Mouse (Mus musculus) limb, embryonic 15.5 days (tissue): Measurements from ENCODE around the gene Dhps. TPM values are rescaled to one million over a fixed set of nuclear protein-coding genes. Genes with fewer than 3 reads are reported as not detected.

ENCODE experiments used
- ATAC-seq: fragments of 200-750 bp; cut with Nextera tagmentation; 2 replicates; pipeline ENCODE4 v1.8.0; 2017; ENCODE audit warnings: low read depth, moderate TSS enrichment; ENCODE audit not compliant: insufficient number of reproducible peaks, low FRiP score, low TSS enrichment
- H3K27ac ChIP-seq: fragments of 300-500 bp; sonication (generic); 2 replicates; pipeline ENCODE4 v1.5.1; 2015; ENCODE audit warnings: moderate library complexity, mild to moderate bottlenecking, inconsistent platforms
- H3K27me3 ChIP-seq: fragments of 300-500 bp; sonication (generic); 2 replicates; pipeline ENCODE4 v1.6.1; 2015; ENCODE audit warnings: inconsistent platforms
- H3K36me3 ChIP-seq: fragments of 300-500 bp; sonication (generic); 2 replicates; pipeline ENCODE4 v1.6.1; 2015; ENCODE audit warnings: inconsistent platforms
- H3K4me1 ChIP-seq: fragments of 300-500 bp; sonication (generic); 2 replicates; pipeline ENCODE4 v1.6.1; 2015; ENCODE audit warnings: inconsistent platforms
- H3K4me2 ChIP-seq: fragments of 300-500 bp; sonication (generic); 2 replicates; pipeline ENCODE4 v1.6.1; 2015; ENCODE audit warnings: mild to moderate bottlenecking, inconsistent platforms
- H3K4me3 ChIP-seq: fragments of 300-500 bp; sonication (generic); 2 replicates; pipeline ENCODE4 v1.5.1; 2015; ENCODE audit warnings: mild to moderate bottlenecking, inconsistent platforms
- H3K9ac ChIP-seq: fragments of 300-500 bp; sonication (generic); 2 replicates; pipeline ENCODE4 v1.6.1; 2015; ENCODE audit warnings: inconsistent platforms
- H3K9me3 ChIP-seq: fragments of 300-500 bp; sonication (generic); 2 replicates; pipeline ENCODE4 v1.6.1; 2016; ENCODE audit warnings: inconsistent platforms
- WGBS: fragments of 180-500 bp; shearing (Covaris S2); methylation state at CpG from one replicate; pipeline ENCODE4 v1.1.7; 2015; 5-methylcytosine and 5-hydroxymethylcytosine counted together
- polyA plus RNA-seq: library from polyadenylated mRNA; unstranded; fragments of >200 nt; fragmentation: Nextera tagmentation; extraction: Ambion mirVana; gene quantifications from 2 replicates; pipeline ENCODE4 v1.2.1, GENCODE M21; 2015

Dhps gene
- polyA plus RNA-seq, 1 experiment from 2014 or later: 41.5 TPM

DNA sequence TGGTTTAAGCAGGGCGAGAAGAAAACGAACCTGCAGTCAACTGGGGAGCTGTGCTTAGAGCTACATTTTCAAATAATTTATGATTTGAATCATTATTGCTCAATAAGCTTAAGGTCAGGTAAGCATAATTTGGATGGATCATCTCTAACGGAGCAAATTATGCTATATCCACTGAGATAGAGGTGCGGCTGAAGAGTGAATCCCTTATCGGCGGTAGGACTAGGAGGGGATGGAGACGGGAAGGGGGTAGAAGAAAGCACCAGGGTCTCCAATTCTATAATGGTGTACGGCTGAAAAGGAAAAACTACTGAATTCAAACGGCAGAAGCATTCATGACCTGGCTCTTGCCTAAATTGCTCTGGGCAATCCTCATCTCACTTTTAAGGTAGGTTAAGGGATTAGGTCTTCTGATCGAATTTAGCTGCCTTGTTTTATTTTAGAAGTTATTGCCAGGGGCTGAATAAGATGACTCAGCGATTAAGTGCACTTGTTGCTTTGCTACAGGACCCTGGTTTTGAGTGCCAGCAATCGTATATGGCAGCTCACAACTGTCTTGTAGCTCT lies 36.3 kb upstream of the Dhps start:
- H3K9ac ChIP-seq: peak overlapping the region; percentile 51
- H3K4me2 ChIP-seq: peak overlapping the region; percentile 76
- H3K4me3 ChIP-seq: peak overlapping the region; percentile 77
- peak overlapping the region; percentile 100 for H3K27ac ChIP-seq
- 6% methylated on average over 12 of the region's 12 CpGs for WGBS
- peaks cover 38% of the 10 kb centered on the region for H3K36me3 ChIP-seq
- peaks cover 30% of the 10 kb centered on the region for H3K4me1 ChIP-seq
- no peaks in the 10 kb centered on the region for H3K9me3 ChIP-seq
- no peak for ATAC-seq
- H3K27me3 ChIP-seq: no peaks in the 10 kb centered on the region

DNA sequence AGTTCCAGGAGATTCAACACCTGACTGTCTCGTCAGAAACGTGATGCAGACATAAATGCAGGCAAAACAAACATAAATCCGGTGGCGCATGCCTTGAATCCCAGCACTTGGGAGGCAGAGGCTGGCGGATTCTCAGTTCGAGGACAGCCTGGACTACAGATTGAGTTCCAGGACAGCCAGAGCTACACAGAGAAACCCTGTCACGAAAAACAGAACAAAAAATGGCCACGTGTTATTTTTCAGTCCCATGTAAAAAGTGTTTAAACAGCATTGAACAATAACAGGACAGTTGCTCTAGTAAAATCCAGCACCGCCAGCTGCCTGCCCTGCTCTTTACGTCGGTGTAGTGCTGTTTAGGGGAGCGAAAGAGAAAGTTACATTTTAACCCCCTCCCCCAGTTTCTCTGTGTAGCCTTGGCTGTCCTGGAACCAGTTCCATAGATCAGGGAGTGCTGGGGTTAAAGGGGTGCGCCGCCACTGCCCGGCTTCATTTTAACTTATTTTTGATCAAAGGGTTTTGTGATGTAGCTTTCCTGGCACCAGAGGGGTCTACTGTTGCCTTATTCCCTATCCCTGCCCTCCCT lies 35.7 kb upstream of the Dhps start:
- Histone ChIP-seq H3K4me3 (peak overlapping the region; percentile 77), H3K36me3 (peaks cover 39% of the 10 kb centered on the region), H3K9ac (peak overlapping the region; percentile 51), H3K27ac (peak overlapping the region; percentile 100), H3K4me2 (peak overlapping the region; percentile 76), H3K4me1 (peaks cover 30% of the 10 kb centered on the region), H3K27me3 (no peaks in the 10 kb centered on the region), H3K9me3 (no peaks in the 10 kb centered on the region)
- no peak for ATAC-seq
- WGBS: 1% methylated on average over 15 of the region's 15 CpGs

DNA sequence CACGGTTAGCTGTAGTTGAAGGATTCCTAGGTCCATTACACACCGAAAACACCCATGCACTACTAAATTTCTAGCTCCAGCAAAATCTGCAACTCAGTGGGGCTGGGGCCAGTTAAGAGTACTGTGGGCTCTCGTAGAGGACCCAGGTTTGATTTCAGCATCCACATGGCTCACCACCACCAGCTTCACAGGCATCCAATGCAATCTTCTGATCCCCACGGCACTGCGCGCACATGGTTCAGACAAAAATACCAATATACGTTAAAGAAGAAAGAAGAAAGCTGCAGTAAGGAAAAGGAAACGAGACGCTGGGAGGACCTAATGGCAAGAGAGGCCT lies 35.2 kb upstream of the Dhps start:
- Histone ChIP-seq H3K27me3 (no peaks in the 10 kb centered on the region), H3K36me3 (peaks cover 41% of the 10 kb centered on the region), H3K4me3 (peak overlapping the region; percentile 77), H3K4me1 (peaks cover 32% of the 10 kb centered on the region), H3K9me3 (no peaks in the 10 kb centered on the region), H3K4me2 (peak overlapping the region; percentile 76), H3K27ac (peak overlapping the region; percentile 100), H3K9ac (peak overlapping the region; percentile 51)
- peak; percentile 37; the same call in 1 of the 2 replicates for ATAC-seq
- WGBS: 0% methylated on average over 9 of the region's 9 CpGs

DNA sequence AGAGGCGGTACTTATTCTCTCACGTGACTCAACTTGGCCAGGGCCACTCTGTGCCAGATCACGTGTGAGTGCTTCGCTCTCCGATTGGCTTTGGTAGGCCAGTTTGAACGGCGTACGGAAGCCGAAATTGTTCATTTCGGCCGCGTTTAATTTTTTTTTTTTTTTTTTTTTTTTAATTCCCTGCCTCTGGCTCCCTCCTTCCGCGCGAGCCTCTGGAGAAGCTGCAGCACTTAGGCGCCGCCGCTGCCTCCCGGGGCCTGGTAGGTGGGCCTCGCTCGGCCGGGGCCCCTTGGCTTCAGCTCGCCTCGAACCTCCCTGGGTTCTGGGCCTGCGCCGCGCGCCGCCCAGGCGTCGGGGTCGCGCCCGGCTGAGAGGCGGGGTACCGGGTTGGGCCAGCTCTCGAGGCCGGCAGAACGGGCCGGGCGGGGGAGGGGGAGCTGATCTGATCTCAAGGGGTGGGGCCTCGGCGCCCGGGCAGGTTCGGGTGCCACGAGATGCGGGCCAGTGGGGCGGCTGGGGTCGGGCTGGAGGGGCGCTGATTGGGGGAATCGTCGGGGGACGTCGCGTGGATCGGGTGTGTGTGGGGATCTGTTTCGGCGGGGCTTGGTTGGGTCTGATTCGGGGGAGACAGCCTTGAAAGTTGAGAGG lies 34.7 kb upstream of the Dhps start, which contains the start of gene Tnpo2:
Gene Tnpo2 (plus strand): TSS at position 198 of the 648 bp plus-strand sequence.
- peak within 1 kb of the TSS; percentile 100 for H3K27ac ChIP-seq
- peak within 1 kb of the TSS; percentile 86 for H3K4me2 ChIP-seq
- peak within 1 kb of the TSS; percentile 77 for H3K4me3 ChIP-seq
- WGBS: under 1% methylated on average over 57 of the region's 59 CpGs
- peaks cover 33% of the 10 kb centered on the region for H3K4me1 ChIP-seq
- H3K9me3 ChIP-seq: no peaks in the 10 kb centered on the region
- peak within 1 kb of the TSS; percentile 92 for H3K9ac ChIP-seq
- ATAC-seq: peak; percentile 92
- peaks cover 41% of the 10 kb centered on the region for H3K36me3 ChIP-seq
- H3K27me3 ChIP-seq: no peaks in the 10 kb centered on the region

DNA sequence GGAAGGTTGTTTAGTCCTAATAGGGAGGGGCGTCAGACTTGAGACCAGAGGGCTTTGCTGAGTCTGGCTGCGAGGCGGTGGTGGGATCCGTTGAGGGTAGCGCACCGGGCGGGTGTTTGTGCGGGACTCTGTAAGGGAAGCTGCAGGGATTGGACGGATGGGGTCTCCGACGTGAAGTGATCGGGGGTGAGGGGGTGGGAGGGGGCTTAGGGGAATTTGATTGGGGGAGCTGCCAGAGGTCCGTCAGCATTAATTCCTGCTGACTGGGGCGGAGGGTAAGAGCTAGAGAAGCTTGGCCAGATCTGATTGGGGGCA lies 34.2 kb upstream of the Dhps start:
- peak overlapping the region; percentile 100 for H3K27ac ChIP-seq
- peak overlapping the region; percentile 92 for H3K9ac ChIP-seq
- under 1% methylated on average over 14 of the region's 14 CpGs for WGBS
- H3K27me3 ChIP-seq: no peaks in the 10 kb centered on the region
- peaks cover 39% of the 10 kb centered on the region for H3K36me3 ChIP-seq
- peaks cover 33% of the 10 kb centered on the region for H3K4me1 ChIP-seq
- peak overlapping the region; percentile 77 for H3K4me3 ChIP-seq
- no peaks in the 10 kb centered on the region for H3K9me3 ChIP-seq
- H3K4me2 ChIP-seq: peak overlapping the region; percentile 86
- peak; percentile 62 for ATAC-seq

DNA sequence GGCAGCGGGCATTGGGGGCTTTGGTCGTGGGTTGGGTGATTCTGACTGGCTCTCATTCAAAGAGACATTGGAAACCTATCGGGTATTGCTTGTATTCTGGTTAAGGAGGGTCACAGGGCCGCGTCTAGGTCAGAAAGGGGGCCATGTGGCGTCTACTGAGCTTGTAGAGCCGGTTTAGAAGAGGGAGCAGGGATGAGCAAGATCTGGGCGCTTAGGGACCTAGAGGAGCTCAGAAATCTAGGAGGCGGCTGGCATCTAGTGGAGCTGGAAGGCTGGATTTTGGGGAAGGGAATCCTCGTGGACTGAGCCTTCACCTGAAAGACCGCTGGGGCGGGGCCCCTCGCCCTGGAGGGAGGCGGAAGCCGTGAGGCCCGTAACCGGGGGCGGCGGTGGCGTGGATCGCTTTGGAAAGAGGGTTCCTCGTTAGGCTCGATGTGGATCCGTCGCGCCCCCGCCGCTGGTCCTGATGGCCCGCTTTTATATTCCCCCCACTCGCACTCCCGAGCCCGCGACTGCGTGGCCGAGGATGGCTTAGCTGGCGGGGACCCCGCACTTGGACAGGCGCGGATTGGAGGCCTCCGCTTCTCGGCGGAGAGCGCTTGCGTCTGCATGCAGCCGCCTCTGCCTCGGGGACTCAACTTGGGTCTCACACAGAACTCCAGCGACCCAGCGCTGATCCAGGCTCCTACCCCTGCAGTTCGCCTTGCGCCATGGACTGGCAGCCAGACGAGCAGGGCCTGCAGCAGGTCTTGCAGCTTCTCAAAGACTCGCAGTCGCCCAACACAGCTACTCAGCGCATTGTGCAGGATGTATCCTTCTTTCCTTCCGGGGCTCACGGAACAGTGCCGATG lies 33.7 kb upstream of the Dhps start:
- ATAC-seq: no peak
- peaks cover 33% of the 10 kb centered on the region for H3K4me1 ChIP-seq
- peak overlapping the region; percentile 77 for H3K4me3 ChIP-seq
- H3K9ac ChIP-seq: peak overlapping the region; percentile 92
- peak overlapping the region; percentile 100 for H3K27ac ChIP-seq
- peaks cover 38% of the 10 kb centered on the region for H3K36me3 ChIP-seq
- H3K9me3 ChIP-seq: no peaks in the 10 kb centered on the region
- H3K4me2 ChIP-seq: peak overlapping the region; percentile 86
- no peaks in the 10 kb centered on the region for H3K27me3 ChIP-seq
- under 1% methylated on average over 57 of the region's 57 CpGs for WGBS

- H3K4me2 ChIP-seq: no peak overlapping the region
- H3K27me3 ChIP-seq: no peaks in the 10 kb centered on the region
- 87% methylated on average over 6 of the region's 6 CpGs for WGBS
- H3K4me3 ChIP-seq: no peak overlapping the region
- no peak overlapping the region for H3K9ac ChIP-seq
- no peaks in the 10 kb centered on the region for H3K9me3 ChIP-seq
- H3K27ac ChIP-seq: no peak overlapping the region
- H3K4me1 ChIP-seq: peaks cover 10% of the 10 kb centered on the region
- ATAC-seq: no peak
- H3K36me3 ChIP-seq: peaks cover 86% of the 10 kb centered on the region
These were observed 27.9 kb upstream of the Dhps start for GRCm38 (mm10) chr8:85043619-85044018.

DNA sequence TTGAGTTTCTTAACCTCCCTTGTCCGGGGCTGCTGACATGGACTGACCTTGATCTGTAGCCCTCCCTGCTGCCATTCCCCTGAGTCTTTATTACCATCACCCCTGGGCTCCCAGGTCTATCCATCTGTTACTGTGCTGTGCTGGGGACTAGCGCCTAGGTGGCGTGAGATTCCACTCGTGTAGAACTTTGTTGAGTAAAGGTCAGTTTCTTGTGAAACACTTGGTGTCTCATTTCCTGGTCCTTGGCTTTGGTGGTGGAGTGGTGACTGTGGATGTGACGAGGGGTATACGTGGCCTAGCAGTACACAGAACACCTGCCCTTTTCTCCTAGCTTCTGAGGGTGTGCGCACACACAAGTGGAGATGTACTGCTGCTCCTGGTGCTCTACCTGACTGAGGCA lies 14.2 kb upstream of the Dhps start:
- Histone ChIP-seq H3K36me3 (peaks cover 45% of the 10 kb centered on the region), H3K9me3 (no peaks in the 10 kb centered on the region), H3K9ac (no peak overlapping the region), H3K27me3 (no peaks in the 10 kb centered on the region), H3K27ac (no peak overlapping the region), H3K4me3 (no peak overlapping the region), H3K4me2 (no peak overlapping the region), H3K4me1 (peaks cover 13% of the 10 kb centered on the region)
- WGBS: 85% methylated on average over 7 of the region's 7 CpGs
- ATAC-seq: no peak

- H3K4me3 ChIP-seq: peak within 1 kb of the TSS; percentile 65
- H3K4me2 ChIP-seq: peak within 1 kb of the TSS; percentile 86
- peak; percentile 84 for ATAC-seq
- H3K27ac ChIP-seq: peak within 1 kb of the TSS; percentile 51
- under 1% methylated on average over 52 of the region's 53 CpGs for WGBS
- peak within 1 kb of the TSS; percentile 47 for H3K9ac ChIP-seq
- H3K36me3 ChIP-seq: peaks cover 30% of the 10 kb centered on the region
- peaks cover 13% of the 10 kb centered on the region for H3K4me1 ChIP-seq
- H3K27me3 ChIP-seq: no peaks in the 10 kb centered on the region
- H3K9me3 ChIP-seq: no peaks in the 10 kb centered on the region
These were observed 11.5 kb upstream of the Dhps start, which contains the start of gene Fbxw9 for GRCm38 (mm10) chr8:85059879-85060616. Gene Fbxw9 (plus strand): TSS chr8:85060055.

DNA sequence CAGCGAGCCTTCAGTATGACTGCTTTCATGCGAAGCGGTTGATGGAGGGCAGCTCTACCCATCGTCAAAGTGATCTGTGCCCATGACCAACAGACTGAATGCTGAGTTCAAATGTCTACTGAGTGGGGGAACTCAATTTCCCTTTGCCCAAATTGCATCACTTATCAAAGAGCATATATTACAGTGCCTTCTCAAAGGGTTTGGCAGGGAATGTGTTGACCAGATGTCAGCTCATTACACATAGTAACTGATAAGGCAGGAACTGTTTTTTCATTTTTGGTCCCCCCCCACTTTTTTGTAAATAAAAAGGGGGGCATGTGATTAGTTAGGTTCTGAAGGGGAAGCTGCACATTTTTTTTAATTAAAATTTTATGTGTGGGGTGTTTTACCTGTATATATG lies 9.0 kb upstream of the Dhps start:
- H3K27me3 ChIP-seq: no peaks in the 10 kb centered on the region
- no peak overlapping the region for H3K4me2 ChIP-seq
- no peak overlapping the region for H3K4me3 ChIP-seq
- 92% methylated on average over 4 of the region's 4 CpGs for WGBS
- H3K9ac ChIP-seq: no peak overlapping the region
- H3K4me1 ChIP-seq: peaks cover 13% of the 10 kb centered on the region
- no peak overlapping the region for H3K27ac ChIP-seq
- no peaks in the 10 kb centered on the region for H3K9me3 ChIP-seq
- peaks cover 33% of the 10 kb centered on the region for H3K36me3 ChIP-seq
- ATAC-seq: no peak

DNA sequence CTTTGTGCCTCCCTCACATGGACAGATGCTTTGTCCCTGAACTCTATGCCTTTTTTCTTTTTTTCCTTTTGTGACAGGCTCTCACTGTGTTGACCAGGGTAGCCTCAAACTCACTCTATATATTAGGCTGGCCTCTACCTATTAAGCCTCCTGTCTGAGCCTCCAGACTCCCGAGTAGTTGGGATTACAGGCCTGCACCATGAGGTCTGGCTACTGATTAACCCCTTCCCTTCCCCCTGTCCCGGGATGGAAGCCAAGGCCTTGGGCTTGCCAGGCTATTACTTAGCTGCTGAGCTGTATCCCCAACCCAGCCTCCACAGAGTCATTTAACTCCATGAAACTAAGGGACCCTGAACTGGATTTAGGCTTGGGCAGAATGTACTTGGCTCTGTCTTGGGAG lies 6.3 kb upstream of the Dhps start:
- 25% methylated on average over 2 of the region's 2 CpGs for WGBS
- no peaks in the 10 kb centered on the region for H3K27me3 ChIP-seq
- ATAC-seq: no peak

More for the DNA sequence above, 6.3 kb upstream of the Dhps start:
- H3K4me1 ChIP-seq: peaks cover 13% of the 10 kb centered on the region
- H3K4me2 ChIP-seq: no peak overlapping the region
- H3K9ac ChIP-seq: no peak overlapping the region
- peaks cover 33% of the 10 kb centered on the region for H3K36me3 ChIP-seq
- no peaks in the 10 kb centered on the region for H3K9me3 ChIP-seq
- H3K4me3 ChIP-seq: no peak overlapping the region
- H3K27ac ChIP-seq: no peak overlapping the region
